Mouse (Mus musculus) forebrain, embryonic 16.5 days (tissue): ENCODE measurements around the gene Sorbs2. TPM values are rescaled to one million over a fixed set of nuclear protein-coding genes. Genes with fewer than 3 reads are reported as not detected.

Experiments
- ATAC-seq: fragments of 200-750 bp; cut with Nextera tagmentation; 2 replicates; pipeline ENCODE4 v1.8.0; 2017; ENCODE audit warnings: mild to moderate bottlenecking, moderate library complexity
- H3K27ac ChIP-seq: fragments of 300-500 bp; sonication (generic); 2 replicates; pipeline ENCODE4 v1.5.1; 2014; ENCODE audit warnings: low read length, control low read depth
- H3K27me3 ChIP-seq: fragments of 300-500 bp; sonication (generic); replicated peaks from 2 replicates; pipeline ENCODE4 v1.6.1; 2014; ENCODE audit warnings: low read length; ENCODE audit not compliant: control insufficient read depth, insufficient read depth
- H3K36me3 ChIP-seq: fragments of 300-500 bp; sonication (generic); 2 replicates; pipeline ENCODE4 v1.6.1; 2014; ENCODE audit not compliant: control insufficient read depth, insufficient read depth
- H3K4me1 ChIP-seq: fragments of 300-500 bp; sonication (generic); replicated peaks from 2 replicates; pipeline ENCODE4 v1.6.1; 2014; ENCODE audit warnings: low read length; ENCODE audit not compliant: control insufficient read depth, insufficient read depth
- H3K4me2 ChIP-seq: fragments of 300-500 bp; sonication (generic); 2 replicates; pipeline ENCODE4 v1.6.1; 2014; ENCODE audit warnings: mild to moderate bottlenecking, low read length, control low read depth
- H3K4me3 ChIP-seq: fragments of 300-500 bp; sonication (generic); replicated peaks from 2 replicates; pipeline ENCODE4 v1.5.1; 2014; ENCODE audit warnings: mild to moderate bottlenecking, low read length, control low read depth
- H3K9ac ChIP-seq: fragments of 300-500 bp; sonication (generic); replicated peaks from 2 replicates; pipeline ENCODE4 v1.6.1; 2014; ENCODE audit warnings: low read depth, low read length, control low read depth
- H3K9me3 ChIP-seq: fragments of 300-500 bp; sonication (generic); 2 replicates; pipeline ENCODE4 v1.6.1; 2016; ENCODE audit warnings: low read length; ENCODE audit not compliant: control insufficient read depth
- WGBS: fragments of 180-500 bp; shearing (Covaris S2); extraction: QIAGEN DNeasy Blood & Tissue Kit; methylation state at CpG from one replicate; pipeline ENCODE4 v1.1.7; 2014; 5-methylcytosine and 5-hydroxymethylcytosine counted together
- polyA plus RNA-seq: library from polyadenylated mRNA; unstranded; fragments of >200 nt; fragmentation: Nextera tagmentation; extraction: Ambion mirVana; gene quantifications from 2 replicates; pipeline ENCODE4 v1.2.1, GENCODE M21; 2015

Sorbs2 gene
- polyA plus RNA-seq, 1 experiment from 2014 or later: 92.6 TPM

DNA sequence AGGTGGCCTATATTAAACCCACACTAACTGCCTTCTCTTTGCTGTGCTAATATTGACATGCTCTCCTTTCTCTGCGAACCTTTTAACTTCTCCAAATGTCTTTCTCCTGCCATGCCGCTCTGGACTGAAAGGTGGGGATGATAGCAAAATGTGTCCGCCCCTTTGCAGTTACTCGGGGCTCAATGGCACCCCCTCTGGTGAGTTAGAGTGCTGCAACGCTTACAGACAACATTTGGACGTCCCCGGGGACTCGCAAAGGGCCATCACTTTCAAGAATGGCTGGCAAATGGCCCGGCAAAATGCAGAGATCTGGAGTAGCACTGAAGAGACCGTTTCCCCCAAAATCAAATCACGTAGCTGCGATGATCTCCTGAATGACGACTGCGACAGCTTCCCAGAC is 287.3 kb downstream of the Sorbs2 start:
- no peaks in the 10 kb centered on the region for H3K9me3 ChIP-seq
- H3K36me3 ChIP-seq: peaks cover 18% of the 10 kb centered on the region
- no peak for ATAC-seq
- no peak overlapping the region for H3K9ac ChIP-seq
- H3K4me2 ChIP-seq: no peak overlapping the region
- H3K27me3 ChIP-seq: no peaks in the 10 kb centered on the region
- H3K4me1 ChIP-seq: no peaks in the 10 kb centered on the region
- H3K4me3 ChIP-seq: no peak overlapping the region
- whole genome bisulfite sequencing: 92% methylated on average over 14 of the region's 14 CpGs
- no peak overlapping the region for H3K27ac ChIP-seq

DNA sequence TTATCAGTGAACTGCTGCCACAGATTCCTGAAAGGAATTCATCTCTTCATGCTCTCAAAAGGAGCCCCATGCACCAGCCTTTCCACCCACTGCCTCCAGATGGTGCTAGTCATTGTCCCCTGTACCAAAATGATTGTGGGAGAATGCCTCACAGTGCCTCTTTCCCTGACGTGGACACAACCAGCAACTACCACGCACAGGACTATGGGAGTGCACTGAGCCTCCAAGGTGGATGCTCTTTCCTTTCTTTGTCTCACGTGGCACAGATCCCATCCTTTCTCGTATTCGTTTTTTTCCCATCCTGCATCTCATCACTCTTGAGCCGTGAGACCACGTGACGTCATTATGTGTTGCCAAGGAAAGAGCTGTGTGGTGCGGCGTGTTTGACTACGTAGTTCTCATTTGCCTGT is 288.7 kb downstream of the Sorbs2 start:
- Histone ChIP-seq H3K27ac (no peak overlapping the region), H3K9me3 (no peaks in the 10 kb centered on the region), H3K36me3 (peaks cover 22% of the 10 kb centered on the region), H3K4me1 (no peaks in the 10 kb centered on the region), H3K27me3 (no peaks in the 10 kb centered on the region), H3K4me3 (no peak overlapping the region), H3K9ac (no peak overlapping the region), H3K4me2 (no peak overlapping the region)
- peak; percentile 82 for ATAC-seq
- 49% methylated on average over 11 of the region's 11 CpGs for WGBS

DNA sequence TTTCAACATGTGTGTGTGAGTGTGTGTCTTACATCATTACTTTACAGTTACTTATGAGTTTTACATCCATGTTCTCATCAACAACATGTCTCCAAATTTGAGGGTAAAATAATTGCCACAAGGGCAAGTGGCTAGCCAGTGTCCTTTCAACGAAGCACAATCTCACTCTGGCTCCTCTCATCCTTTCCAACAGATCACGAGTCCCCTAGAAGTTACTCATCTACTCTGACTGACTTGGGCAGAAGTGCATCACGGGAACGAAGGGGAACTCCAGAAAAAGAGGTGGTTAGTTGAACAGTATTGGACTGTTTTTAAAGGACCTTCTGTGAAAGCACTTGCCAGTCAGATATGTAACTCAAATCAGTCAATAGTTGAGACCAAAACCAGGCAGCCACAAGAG is 291.9 kb downstream of the Sorbs2 start:
- ATAC-seq: no peak
- Histone ChIP-seq H3K9me3 (no peaks in the 10 kb centered on the region), H3K4me1 (no peaks in the 10 kb centered on the region), H3K9ac (no peak overlapping the region), H3K27ac (no peak overlapping the region), H3K4me2 (no peak overlapping the region), H3K27me3 (no peaks in the 10 kb centered on the region), H3K36me3 (peaks cover 22% of the 10 kb centered on the region), H3K4me3 (no peak overlapping the region)
- WGBS: 97% methylated on average over 4 of the region's 4 CpGs

DNA sequence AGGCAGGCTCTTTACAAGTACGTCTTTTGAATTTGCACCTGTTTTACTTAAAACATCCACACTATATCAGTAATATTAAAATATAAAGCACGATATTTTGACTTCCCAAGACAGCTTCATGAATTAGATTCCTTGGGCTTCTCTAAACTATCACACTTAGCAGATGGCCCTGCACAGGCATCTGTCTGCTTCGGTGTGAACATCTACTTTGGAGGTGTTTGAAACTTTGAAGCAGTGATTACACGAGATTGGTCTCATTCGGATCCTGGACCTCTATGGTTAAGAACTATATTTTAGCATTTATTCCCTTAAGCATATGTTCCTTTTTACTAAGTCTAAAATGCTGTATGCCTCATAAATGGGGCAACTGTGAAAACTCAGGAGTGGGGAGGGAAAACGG is 301.0 kb downstream of the Sorbs2 start:
- 80% methylated on average over 6 of the region's 6 CpGs for WGBS
- Histone ChIP-seq H3K9me3 (no peaks in the 10 kb centered on the region), H3K27me3 (no peaks in the 10 kb centered on the region), H3K27ac (no peak overlapping the region), H3K4me3 (no peak overlapping the region), H3K4me2 (no peak overlapping the region), H3K4me1 (no peaks in the 10 kb centered on the region), H3K9ac (no peak overlapping the region), H3K36me3 (peaks cover 27% of the 10 kb centered on the region)
- no peak for ATAC-seq

DNA sequence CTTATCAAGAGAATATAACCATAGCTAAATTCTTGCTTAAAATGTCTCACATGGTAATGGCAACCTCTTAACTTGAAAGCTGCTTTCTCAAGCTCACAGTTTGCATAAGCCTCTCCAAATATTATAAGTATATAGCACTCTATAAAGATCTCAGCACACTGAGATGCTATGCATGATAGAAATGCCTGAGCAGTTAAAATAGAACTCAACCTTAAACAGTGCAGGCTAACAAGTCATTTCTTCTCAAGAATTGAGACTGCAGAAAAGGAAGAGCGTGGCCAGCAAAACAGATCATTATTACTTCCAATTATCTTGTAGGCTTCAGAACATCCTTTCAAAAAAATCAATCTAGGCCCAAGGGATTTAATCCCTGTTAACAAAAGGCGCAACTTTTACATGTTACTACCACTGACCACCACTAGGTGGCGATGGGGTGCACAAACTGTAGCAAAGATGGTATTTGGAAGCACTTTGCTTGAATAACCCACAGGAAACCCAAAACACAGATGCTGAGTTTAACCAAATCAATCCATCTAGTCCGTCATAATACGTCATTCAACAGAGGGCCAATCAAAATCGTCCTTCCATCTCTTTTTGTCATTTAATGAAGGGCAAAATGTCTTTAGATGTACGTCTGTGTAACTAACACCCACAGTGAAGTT is 309.3 kb downstream of the Sorbs2 start:
- 16% methylated on average over 7 of the region's 7 CpGs for WGBS
- no peak overlapping the region for H3K9ac ChIP-seq
- H3K4me1 ChIP-seq: no peaks in the 10 kb centered on the region
- H3K27ac ChIP-seq: no peak overlapping the region
- no peak overlapping the region for H3K4me3 ChIP-seq
- ATAC-seq: peak; percentile 66
- H3K9me3 ChIP-seq: no peaks in the 10 kb centered on the region
- H3K27me3 ChIP-seq: no peaks in the 10 kb centered on the region
- H3K36me3 ChIP-seq: peaks cover 9% of the 10 kb centered on the region
- no peak overlapping the region for H3K4me2 ChIP-seq

DNA sequence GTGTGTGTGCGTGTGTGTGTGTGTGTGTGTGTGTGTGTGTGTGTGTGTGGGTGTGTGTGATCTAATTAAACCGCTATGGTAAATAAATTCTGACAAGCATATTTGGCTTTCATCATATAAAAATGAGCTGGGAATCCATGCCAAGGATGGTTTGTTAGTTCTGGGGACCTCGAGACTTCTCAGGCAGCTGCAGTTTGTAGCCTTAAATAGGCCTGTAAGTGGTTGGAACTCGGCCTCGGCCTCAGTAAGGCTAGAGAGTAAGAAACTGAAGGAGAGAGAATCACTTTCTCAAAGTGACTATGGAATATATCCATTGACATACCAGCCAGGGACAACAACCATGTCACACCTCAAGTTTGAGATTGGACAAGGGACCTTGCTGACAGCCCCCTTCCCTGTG is 314.1 kb downstream of the Sorbs2 start:
- no peak overlapping the region for H3K27ac ChIP-seq
- H3K27me3 ChIP-seq: no peaks in the 10 kb centered on the region
- H3K4me2 ChIP-seq: no peak overlapping the region
- WGBS: 75% methylated on average over 5 of the region's 5 CpGs
- no peak overlapping the region for H3K9ac ChIP-seq
- no peaks in the 10 kb centered on the region for H3K4me1 ChIP-seq
- no peak overlapping the region for H3K4me3 ChIP-seq
- ATAC-seq: no peak
- H3K9me3 ChIP-seq: no peaks in the 10 kb centered on the region
- H3K36me3 ChIP-seq: peaks cover 11% of the 10 kb centered on the region

DNA sequence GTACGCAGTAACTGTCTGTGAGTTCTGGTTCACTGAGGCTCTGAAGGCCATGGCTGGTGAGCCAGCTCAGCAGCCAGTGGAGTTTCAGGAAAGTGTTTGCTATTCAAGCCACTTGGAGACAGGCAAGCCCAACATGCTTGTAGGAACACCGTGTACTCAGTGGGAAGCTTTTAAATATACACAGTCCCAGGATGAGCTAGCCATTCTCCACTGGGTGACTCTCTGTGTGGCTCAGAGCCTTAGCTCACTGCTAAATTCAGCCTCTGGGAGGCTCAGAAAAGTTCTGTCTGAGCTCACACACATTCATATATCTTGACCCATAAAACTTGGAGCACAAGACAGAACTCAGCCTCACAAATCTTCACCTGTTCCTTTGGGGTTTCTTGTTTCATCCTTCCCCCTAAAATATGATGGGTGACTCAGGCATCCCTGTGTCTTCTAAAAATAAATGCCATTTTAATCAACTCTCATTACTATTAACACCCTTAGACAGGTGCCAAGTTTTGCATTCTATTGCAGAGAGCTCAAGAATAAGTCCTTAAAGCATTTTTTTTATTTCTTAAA is 322.5 kb downstream of the Sorbs2 start:
- H3K4me2 ChIP-seq: no peak overlapping the region
- peaks cover 8% of the 10 kb centered on the region; the same call in 1 of the 2 replicates for H3K36me3 ChIP-seq
- no peak overlapping the region for H3K27ac ChIP-seq
- no peak overlapping the region for H3K9ac ChIP-seq
- no peak for ATAC-seq
- H3K27me3 ChIP-seq: no peaks in the 10 kb centered on the region
- H3K4me3 ChIP-seq: no peak overlapping the region
- WGBS: 79% methylated on average over 2 of the region's 2 CpGs
- H3K4me1 ChIP-seq: no peaks in the 10 kb centered on the region
- no peaks in the 10 kb centered on the region for H3K9me3 ChIP-seq

DNA sequence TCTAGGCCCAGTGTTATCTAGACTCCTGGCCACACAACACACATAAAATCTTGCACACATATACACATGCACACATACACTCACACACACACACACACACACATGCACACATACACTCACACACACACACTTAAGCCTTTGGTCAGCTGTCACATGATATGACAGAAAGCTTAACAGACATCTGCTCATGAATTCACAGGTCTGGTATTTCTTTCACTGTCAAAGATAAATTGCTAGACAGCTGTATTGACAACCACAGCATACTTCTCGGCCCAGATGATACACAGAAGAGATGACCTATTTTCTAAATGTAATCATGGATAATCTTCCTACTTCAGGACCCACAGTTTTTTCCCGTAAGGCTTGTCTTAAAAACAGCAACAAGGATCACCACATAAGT is 326.3 kb downstream of the Sorbs2 start:
- 65% methylated on average over 2 of the region's 2 CpGs for WGBS
- no peaks in the 10 kb centered on the region for H3K27me3 ChIP-seq
- H3K36me3 ChIP-seq: no peaks in the 10 kb centered on the region
- H3K4me2 ChIP-seq: no peak overlapping the region
- no peaks in the 10 kb centered on the region for H3K4me1 ChIP-seq
- H3K27ac ChIP-seq: no peak overlapping the region
- H3K4me3 ChIP-seq: no peak overlapping the region
- no peak for ATAC-seq
- no peaks in the 10 kb centered on the region for H3K9me3 ChIP-seq
- H3K9ac ChIP-seq: no peak overlapping the region

DNA sequence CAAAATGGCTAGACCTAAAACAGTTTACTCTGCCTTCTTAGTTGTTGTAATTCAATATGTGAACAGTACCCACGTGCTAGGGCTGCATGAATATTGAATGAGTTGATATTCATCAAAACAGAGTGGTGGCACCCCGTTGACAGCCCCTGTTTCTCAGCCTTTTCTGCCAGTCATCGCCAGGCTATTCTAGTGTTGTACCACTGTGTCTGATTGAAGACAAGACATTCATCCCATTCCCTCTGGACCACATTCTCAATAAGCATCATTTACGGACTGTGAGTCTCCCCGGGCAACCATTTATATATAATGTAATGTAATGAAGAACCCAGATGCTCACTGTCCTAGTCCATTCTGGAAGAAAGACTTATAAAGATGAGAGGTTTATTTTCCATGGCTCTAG is 335.7 kb downstream of the Sorbs2 start:
- Histone ChIP-seq H3K36me3 (no peaks in the 10 kb centered on the region), H3K4me1 (peaks cover 16% of the 10 kb centered on the region), H3K27ac (no peak overlapping the region), H3K4me2 (no peak overlapping the region), H3K4me3 (no peak overlapping the region), H3K9ac (no peak overlapping the region), H3K9me3 (no peaks in the 10 kb centered on the region), H3K27me3 (no peaks in the 10 kb centered on the region)
- WGBS: 55% methylated on average over 5 of the region's 5 CpGs
- ATAC-seq: no peak
